Mouse (Mus musculus): Measurements from ENCODE around the gene Bscl2.
"Not testable (repeated sequence)": the region's sequence is repeated elsewhere in the genome, so short reads cannot be mapped to it uniquely, and the experiment has no call there.

The Bscl2 gene

DNA sequence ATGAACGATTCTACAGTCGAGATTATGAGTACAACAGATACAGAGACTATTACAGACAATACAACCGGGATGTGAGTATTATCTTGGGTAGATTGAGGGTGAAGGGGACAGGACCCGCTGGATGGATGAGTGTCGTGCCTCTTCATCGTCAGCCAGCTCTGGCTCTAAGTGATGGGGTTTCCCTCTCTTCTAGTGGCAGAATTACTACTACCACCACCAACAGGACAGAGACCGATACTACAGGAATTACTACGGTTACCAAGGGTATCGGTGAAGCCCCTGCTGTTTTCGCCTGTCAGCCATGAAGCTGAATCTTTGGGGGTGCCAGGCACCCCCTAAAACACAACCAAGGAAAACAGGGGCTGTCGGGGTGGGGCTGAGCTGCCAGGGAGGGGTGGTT, 6.0 kb upstream of the Bscl2 start:
- no peak for DNase-seq

- no peak for DNase-seq
Measured at GRCm38 (mm10) chr19:8832971-8833370, 4.3 kb upstream of the Bscl2 start.

GRCm38 (mm10) chr19:8836327-8836726, 940 bp upstream of the Bscl2 start:
- not testable (repeated sequence) for DNase-seq

DNA sequence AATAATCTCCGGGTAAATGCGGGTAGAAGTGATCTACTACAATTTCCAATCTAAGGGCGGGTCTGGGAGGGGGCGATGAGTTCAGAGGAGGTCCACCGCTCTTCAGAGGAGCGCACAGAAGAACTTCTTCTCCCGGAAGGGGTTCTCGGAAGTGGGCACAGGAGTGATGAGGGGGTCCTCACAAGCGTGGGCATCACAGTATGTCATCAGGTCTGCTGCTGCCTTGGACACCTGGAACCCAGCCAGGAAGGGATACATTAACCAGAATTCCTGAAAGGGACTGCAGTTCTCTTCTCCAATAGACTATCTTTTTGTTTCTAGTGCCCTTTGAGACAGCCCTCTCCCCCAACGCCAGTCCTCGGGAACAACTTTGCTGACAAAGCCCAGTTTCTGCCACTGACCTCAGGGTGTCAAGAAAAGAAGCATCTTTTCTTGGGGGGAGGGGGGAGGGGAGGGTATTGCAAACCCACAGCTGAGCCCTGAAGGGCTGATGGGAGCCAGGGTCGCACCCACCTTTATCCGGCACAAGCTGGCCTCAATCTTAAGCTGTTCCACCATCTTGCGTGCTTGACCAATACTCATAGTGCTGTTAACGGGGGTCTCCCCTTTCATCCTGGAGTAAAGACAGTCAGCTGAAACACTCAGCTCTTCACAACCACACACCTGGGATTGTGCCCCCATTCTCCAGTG, 919 bp downstream of the Bscl2 start:
- DNase-seq, result peak in 1 of 2 experiments; percentile 36

DNA sequence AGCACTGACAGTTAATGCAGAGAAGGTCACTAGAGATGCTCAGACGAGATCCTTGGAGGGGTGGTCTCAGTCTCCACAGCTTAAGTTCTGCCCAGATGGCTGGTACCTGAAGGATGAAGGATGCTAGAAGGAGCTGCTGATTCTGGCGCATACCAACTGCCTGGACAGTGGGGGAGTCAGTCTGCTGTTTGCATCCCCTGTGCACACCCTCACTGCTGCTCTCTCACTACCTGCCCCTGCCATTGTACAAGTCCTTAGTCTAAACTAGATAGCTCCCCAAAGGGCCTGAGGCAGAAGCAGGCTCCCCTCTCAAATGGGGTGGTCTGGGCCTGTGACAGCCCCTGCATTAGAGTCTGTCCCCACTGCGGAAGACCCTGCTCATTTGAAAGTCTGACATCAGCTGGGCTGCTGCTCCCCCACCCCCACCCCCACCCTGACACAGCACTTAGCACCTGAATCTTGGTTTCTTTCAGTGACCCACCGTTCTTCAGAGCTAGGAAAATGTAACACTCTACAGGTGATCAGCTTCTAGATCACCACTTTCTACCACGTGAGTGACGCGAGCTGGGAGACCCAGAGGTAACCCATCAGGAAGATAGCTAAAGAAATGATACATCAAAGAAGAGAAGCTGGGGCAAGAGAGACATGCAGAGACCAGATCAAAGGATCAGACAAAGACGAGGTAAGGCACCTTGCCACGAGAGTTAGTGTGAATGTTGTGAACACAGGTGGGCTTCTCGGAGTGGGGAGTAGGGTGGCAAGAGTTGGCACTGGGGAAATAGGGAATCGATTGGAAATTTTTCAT, 2.0 kb downstream of the Bscl2 start, which contains the start of gene Gng3:
Gene Gng3 (minus strand): TSS at position 92 of the 805 bp plus-strand sequence.
- no peak for DNase-seq

GRCm38 (mm10) chr19:8839908-8840791, 2.9 kb downstream of the Bscl2 start:
- DNase-seq, result peak; percentile 60 to 65

GRCm38 (mm10) chr19:8841012-8841411, 3.7 kb downstream of the Bscl2 start:
- DNase-seq, result no peak

- no peak for DNase-seq
Measured at GRCm38 (mm10) chr19:8842961-8843360, 5.7 kb downstream of the Bscl2 start.

DNA sequence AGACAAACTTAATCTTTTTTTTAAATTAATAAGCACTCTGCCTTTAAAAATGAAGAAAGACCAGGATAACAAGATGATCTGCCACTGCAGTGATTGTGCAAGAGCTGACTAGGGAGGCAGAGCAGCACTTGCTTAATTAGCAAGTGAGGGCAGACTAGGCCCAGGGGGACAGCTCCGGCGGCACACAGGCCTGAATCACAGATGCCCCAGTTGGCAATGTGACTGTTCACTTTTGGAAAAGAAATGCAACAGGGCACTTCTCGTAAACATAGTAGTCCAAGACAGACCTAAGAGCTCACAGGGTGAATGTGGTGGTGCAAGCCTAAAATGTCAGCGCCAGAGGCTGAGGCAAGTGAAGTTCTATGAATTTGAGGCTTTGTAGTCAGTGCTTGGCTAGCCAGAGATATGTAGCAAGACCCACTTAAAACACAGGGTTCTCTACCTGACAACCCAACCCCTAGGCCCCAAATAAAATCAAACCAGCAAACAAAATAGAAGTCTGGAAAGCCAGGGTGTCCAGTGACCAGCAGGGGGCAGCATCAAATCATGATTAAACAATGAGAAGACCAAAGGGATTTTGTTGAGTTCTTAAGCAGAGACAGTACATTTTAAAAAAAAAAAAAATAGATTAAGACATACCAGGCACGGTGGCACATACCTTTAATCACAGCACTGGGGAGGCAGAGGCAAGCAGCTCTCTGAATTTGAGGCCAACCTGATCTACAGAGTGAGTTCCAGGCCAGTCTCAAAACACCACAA, 7.3 kb downstream of the Bscl2 start:
- peak; percentile 90 to 91 for DNase-seq

DNA sequence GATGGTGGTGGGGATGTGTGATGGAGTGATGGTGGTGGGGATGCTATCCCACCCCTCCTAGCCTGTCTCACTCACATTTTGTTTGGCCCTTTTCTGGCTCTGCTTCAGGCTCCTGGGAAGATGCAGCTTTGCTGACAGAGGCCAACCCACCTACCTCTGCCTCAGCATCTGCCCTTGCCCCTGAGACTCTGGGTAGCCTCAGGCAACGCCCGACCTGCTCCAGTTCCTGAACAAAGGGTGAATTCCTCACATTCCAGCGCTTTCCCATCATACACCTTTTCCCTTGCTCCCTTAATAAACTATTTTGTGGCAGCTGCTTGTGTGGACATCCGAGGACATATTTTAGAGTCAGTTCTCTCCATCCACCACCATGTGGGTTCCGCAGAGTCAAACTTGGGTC, 11.1 kb downstream of the Bscl2 start:
- DNase-seq, result no peak

DNA sequence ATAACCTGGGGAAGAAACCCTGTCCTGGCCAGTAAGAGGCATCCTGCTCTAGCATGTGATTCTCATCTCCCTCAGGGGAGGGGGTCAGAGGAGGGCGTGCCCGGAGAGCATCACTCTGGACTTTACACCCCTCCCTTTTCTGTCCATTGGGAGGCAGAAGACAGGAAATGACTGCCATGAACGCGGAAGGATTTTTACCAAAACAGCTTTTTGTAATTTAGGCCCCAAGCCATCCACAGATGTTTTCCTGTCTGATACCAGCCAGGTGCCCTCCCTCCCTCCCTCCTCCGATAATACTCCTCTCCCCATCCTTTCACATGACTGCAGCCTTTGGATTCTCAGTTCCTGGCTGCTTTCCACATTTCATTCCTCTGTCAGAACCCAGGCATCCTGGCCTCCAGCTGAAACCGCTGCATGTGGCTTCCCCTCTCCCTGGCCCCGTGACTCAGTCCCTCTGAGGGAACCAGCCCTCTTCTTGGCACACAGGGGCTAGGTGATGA, 13.2 kb downstream of the Bscl2 start, which contains the start of gene Lrrn4cl:
Gene Lrrn4cl (plus strand): TSS at position 367 of the 500 bp plus-strand sequence.
- DNase-seq, result no peak

- no peak for DNase-seq
Measured at GRCm38 (mm10) chr19:8851639-8852038, 14.4 kb downstream of the Bscl2 start.

DNA sequence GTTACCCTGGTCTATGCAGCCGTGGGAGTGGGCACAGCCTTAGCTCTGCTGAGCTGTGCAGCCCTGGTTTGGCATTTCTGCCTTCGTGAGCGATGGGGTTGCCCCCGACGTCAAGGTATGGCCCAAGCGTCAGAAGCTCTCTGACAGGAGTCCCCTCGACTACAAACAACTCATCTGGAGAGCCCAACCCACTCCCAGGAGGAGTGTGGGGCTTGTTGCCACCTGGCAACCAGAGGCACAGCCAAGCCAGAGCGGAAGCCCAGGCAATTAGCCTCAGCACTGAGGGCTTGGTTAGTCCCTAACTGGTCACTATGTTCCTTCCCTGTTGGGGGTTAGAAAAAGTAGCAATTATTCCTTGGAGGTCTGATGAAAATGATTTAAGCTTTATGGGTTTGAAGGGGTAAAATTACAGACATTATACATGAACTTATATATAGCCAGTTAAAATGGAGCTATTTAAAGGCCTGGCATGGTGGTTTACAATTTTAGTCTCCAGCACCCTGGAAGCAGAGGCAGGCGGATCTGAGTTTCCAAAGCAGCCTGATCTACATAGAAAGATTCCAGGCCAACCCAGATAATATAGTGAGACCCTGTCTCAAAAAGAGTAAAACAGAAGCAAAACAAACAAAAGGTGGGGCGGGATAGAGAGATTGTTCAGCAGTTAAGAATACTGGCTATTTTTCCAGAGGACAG, 15.1 kb downstream of the Bscl2 start:
- no peak for DNase-seq

DNA sequence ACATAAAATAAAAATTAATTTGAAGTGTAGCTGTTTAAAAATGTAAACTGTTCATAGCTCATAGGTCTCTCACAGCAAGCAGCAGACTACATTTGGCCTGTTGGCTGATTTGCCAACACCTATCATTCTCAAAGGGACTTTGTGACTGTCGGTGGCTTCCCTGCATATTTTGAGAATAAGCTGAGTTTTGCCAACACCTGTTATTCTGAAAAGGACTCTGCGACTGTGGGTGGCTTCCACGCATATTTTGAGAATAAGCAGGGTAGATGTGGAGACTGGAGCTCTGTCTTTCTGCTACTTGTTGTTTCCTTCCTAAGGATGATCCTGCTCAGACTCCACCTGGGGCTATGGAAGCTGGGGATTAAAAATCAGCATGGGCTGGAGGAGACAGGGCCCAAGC, 15.8 kb downstream of the Bscl2 start:
- no peak for DNase-seq

DNA sequence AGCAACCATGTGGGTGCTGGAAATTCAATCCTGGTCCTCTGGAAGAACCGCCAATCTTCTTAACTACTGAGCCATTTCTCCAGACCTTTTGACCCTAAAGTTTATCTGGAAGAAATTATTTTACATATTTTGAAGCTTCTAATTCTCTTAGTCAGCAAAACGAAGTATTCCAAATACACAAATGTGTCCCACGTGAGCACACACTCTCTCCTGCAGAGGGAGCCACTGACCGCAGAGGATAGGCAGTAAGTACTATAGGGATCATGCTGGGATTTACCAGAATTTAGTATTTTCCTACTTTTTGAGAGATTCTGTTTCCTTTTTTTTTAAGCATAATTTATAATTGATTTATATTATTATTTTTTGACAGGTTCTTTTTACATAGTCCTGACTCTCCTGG, 20.4 kb downstream of the Bscl2 start:
- DNase-seq, result peak; percentile 41 to 46

DNA sequence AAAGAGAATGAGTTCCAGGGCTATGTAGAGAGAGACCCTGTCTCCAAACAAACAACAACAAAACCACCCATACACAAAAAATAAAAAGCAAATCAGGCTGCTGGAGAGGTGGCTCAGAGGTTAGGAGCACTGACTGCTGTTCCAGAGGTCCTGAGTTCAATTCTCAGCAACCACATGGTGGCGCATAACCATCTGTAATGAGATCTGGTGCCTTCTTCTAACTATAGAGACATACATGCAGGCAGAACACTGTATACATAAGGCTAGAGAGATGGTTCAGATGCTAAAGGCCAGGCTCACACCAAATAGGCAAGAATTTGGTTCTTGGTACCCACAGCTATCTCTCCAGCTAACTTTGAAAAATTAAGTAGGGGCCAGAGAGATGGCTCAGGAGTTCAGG, 21.8 kb downstream of the Bscl2 start:
- DNase-seq, result peak; percentile 59 to 61

DNA sequence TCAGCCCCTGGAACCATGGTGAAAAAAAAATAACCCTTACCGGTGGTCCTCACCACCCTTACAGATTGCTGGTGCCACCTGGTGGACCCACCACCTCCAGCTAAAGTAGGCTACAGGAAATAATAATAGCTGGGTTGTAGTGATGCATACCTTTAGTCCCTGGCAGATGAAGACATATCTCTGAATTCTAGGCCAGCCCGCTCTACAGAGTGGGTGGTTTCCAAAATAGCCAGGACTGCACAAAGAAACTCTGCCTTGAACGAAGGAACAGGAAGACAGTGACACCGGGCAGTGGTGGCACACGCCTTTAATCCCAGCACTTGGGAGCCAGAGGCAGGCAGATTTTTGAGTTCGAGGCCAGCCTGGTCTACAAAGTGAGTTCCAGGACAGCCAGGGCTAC, 27.0 kb downstream of the Bscl2 start:
- no peak for DNase-seq

DNA sequence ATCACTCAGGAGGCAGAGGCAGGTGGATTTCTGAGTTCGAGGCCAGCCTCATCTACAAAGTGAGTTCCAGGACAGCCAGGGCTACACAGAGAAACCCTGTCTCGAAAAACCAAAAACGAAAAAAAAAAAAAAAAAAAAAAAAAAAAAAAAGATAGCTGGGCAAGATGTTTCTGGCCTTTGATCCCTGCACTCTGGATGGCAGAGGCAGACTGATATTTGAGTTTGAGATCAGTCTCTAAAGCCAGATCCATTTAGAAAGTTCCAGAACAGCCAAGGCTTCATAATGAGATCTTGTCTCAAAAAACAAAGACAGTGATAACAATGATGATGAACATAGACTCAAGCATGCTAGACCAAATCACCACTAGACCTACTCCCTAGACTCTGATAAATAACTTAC, 33.1 kb downstream of the Bscl2 start:
- DNase-seq, result not testable (repeated sequence)

- DNase-seq, result no peak
Measured at GRCm38 (mm10) chr19:8870838-8871237, 33.6 kb downstream of the Bscl2 start.

DNA sequence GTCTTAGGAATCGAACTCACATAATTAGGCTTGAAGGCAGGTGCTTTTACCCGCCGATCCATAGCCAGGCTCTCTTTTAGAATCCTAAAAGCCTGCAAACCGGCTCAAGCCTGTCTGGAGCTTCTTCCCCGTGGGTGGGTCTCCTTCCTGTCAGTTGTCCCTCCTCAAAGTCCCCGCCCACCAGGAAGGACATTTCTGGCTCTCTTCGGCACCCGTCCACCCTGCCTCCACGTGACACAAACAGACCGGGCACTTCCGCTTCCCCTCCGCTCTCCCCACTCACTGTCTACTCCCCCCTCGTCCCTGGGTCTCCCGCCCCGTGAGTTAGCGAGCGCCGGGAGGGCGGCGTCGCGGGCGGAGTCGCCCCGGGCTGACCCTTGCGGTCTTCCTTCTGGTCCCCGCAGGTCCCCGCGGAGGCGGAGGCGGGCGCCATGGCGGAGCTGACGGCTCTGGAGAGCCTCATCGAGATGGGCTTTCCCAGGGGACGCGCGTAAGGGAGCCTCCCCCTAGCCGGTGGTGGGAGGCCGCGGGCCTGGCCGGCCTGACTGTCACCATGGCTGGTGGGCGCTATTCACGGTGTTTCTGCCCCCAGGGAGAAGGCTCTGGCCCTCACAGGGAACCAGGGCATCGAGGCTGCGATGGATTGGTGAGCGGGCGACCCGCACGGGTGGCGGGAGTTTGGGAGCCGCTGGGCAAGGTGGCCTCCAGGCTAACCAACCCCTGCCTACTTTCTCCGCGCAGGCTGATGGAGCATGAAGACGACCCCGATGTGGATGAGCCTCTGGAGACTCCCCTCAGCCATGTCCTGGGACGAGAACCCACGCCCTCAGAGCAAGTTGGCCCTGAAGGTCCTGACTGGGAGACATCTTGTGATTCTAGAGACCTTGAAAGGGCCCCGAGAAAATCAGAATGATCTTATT, 34.3 kb downstream of the Bscl2 start, which contains the start of gene Ubxn1:
Gene Ubxn1 (plus strand): TSS at position 230 of the 920 bp plus-strand sequence.
- DNase-seq, result peak; percentile 93 to 94
